Mouse (Mus musculus) heart, embryonic 12.5 days (tissue): ENCODE measurements at regions not wholly inside any gene's neighbourhood (a gene's known extent, or its start where the extent isn't known, plus 50 kb on each side); places are given as distances from the start of the nearest gene placed in this dataset.

Source experiments
- ATAC-seq: fragments of 200-750 bp; cut with Nextera tagmentation; 2 replicates; pipeline ENCODE4 v1.8.0; 2017; ENCODE audit warnings: moderate TSS enrichment, moderate library complexity; ENCODE audit not compliant: insufficient number of reproducible peaks, low FRiP score
- H3K27ac ChIP-seq: fragments of 300-500 bp; sonication (generic); 2 replicates; pipeline ENCODE4 v1.5.1; 2016; ENCODE audit warnings: mild to moderate bottlenecking, moderate library complexity; ENCODE audit not compliant: poor library complexity, severe bottlenecking
- H3K27me3 ChIP-seq: fragments of 300-500 bp; sonication (generic); replicated peaks from 2 replicates; pipeline ENCODE4 v1.6.1; 2016; ENCODE audit warnings: mild to moderate bottlenecking, moderate library complexity
- H3K36me3 ChIP-seq: fragments of 300-500 bp; sonication (generic); 2 replicates; pipeline ENCODE4 v1.6.1; 2016; ENCODE audit warnings: mild to moderate bottlenecking, moderate library complexity
- H3K4me1 ChIP-seq: fragments of 300-500 bp; sonication (generic); replicated peaks from 2 replicates; pipeline ENCODE4 v1.6.1; 2016; ENCODE audit warnings: mild to moderate bottlenecking
- H3K4me2 ChIP-seq: fragments of 300-500 bp; sonication (generic); 2 replicates; pipeline ENCODE4 v1.6.1; 2016; ENCODE audit warnings: mild to moderate bottlenecking, moderate library complexity
- H3K4me3 ChIP-seq: fragments of 300-500 bp; sonication (generic); 2 replicates; pipeline ENCODE4 v1.5.1; 2016; ENCODE audit warnings: mild to moderate bottlenecking
- H3K9ac ChIP-seq: fragments of 300-500 bp; sonication (generic); 2 replicates; pipeline ENCODE4 v1.6.1; 2016; ENCODE audit warnings: mild to moderate bottlenecking, moderate library complexity
- H3K9me3 ChIP-seq: fragments of 300-500 bp; sonication (generic); replicated peaks from 2 replicates; pipeline ENCODE4 v1.6.1; 2016; ENCODE audit warnings: mild to moderate bottlenecking, moderate library complexity
- WGBS: fragments of 180-500 bp; shearing (Covaris S2); methylation state at CpG from one replicate; pipeline ENCODE4 v1.1.7; 2016; 5-methylcytosine and 5-hydroxymethylcytosine counted together

GRCm38 (mm10) chr12:79934091-79934490 is 178.7 kb downstream of the Zfp36l1 start:
- ATAC-seq = no peak
- 35% methylated on average over 7 of the region's 7 CpGs for WGBS
- Histone ChIP-seq H3K27ac (no peak overlapping the region), H3K4me2 (0 out of 2 replicates have a peak overlapping the region, but pooled peaks have one; percentile 7), H3K4me1 (peaks cover 53% of the 10 kb centered on the region), H3K4me3 (no peak overlapping the region), H3K27me3 (no peaks in the 10 kb centered on the region), H3K36me3 (no peaks in the 10 kb centered on the region), H3K9me3 (no peaks in the 10 kb centered on the region), H3K9ac (no peak overlapping the region)

- WGBS = 84% methylated on average over 7 of the region's 7 CpGs
- no peak for ATAC-seq
These were observed 179.9 kb downstream of the Zfp36l1 start for GRCm38 (mm10) chr12:79932905-79933304.

GRCm38 (mm10) chr12:79931455-79931854 is 181.4 kb downstream of the Zfp36l1 start:
- H3K4me1 ChIP-seq = peaks cover 54% of the 10 kb centered on the region
- 62% methylated on average over 5 of the region's 5 CpGs for WGBS
- no peaks in the 10 kb centered on the region for H3K36me3 ChIP-seq
- no peak overlapping the region for H3K9ac ChIP-seq
- H3K4me2 ChIP-seq = no peak overlapping the region
- no peak overlapping the region for H3K4me3 ChIP-seq
- no peaks in the 10 kb centered on the region for H3K9me3 ChIP-seq
- no peak for ATAC-seq
- no peak overlapping the region for H3K27ac ChIP-seq
- H3K27me3 ChIP-seq = no peaks in the 10 kb centered on the region

More at GRCm38 (mm10) chr12:79932905-79933304, 179.9 kb downstream of the Zfp36l1 start:
- Histone ChIP-seq H3K36me3 (no peaks in the 10 kb centered on the region), H3K4me3 (no peak overlapping the region), H3K9me3 (no peaks in the 10 kb centered on the region), H3K4me1 (peaks cover 62% of the 10 kb centered on the region), H3K9ac (no peak overlapping the region), H3K27me3 (no peaks in the 10 kb centered on the region), H3K4me2 (no peak overlapping the region), H3K27ac (no peak overlapping the region)

- no peak for ATAC-seq
- Histone ChIP-seq H3K9ac (no peak overlapping the region), H3K4me2 (no peak overlapping the region), H3K4me1 (peaks cover 59% of the 10 kb centered on the region), H3K27me3 (no peaks in the 10 kb centered on the region), H3K36me3 (no peaks in the 10 kb centered on the region), H3K27ac (0 out of 2 replicates have a peak overlapping the region, but pooled peaks have one; percentile 18), H3K9me3 (no peaks in the 10 kb centered on the region), H3K4me3 (no peak overlapping the region)
- 82% methylated on average over 6 of the region's 6 CpGs for WGBS
These were observed 183.0 kb downstream of the Zfp36l1 start for GRCm38 (mm10) chr12:79929846-79930245.

GRCm38 (mm10) chr12:79928739-79929380 is 184.0 kb downstream of the Zfp36l1 start:
- Histone ChIP-seq H3K9me3 (no peaks in the 10 kb centered on the region), H3K27ac (peak overlapping the region; percentile 55), H3K4me3 (no peak overlapping the region), H3K4me2 (no peak overlapping the region), H3K36me3 (no peaks in the 10 kb centered on the region), H3K27me3 (no peaks in the 10 kb centered on the region), H3K4me1 (peaks cover 54% of the 10 kb centered on the region), H3K9ac (no peak overlapping the region)
- ATAC-seq = 0 out of 2 replicates have a peak, but pooled peaks have one; percentile 19
- 31% methylated on average over 6 of the region's 6 CpGs for WGBS

- peaks cover 50% of the 10 kb centered on the region for H3K4me1 ChIP-seq
- 0 out of 2 replicates have a peak overlapping the region, but pooled peaks have one; percentile 55 for H3K27ac ChIP-seq
- no peak overlapping the region for H3K4me3 ChIP-seq
- no peaks in the 10 kb centered on the region for H3K27me3 ChIP-seq
- no peak for ATAC-seq
- H3K36me3 ChIP-seq = no peaks in the 10 kb centered on the region
- H3K9me3 ChIP-seq = no peaks in the 10 kb centered on the region
- no peak overlapping the region for H3K4me2 ChIP-seq
- H3K9ac ChIP-seq = no peak overlapping the region
- WGBS = 49% methylated on average over 4 of the region's 4 CpGs
These were observed 184.5 kb downstream of the Zfp36l1 start for GRCm38 (mm10) chr12:79928298-79928697.

- H3K4me3 ChIP-seq = no peak overlapping the region
- H3K27me3 ChIP-seq = no peaks in the 10 kb centered on the region
- H3K4me1 ChIP-seq = peaks cover 45% of the 10 kb centered on the region
- peak overlapping the region; percentile 33; the same call in 1 of the 2 replicates for H3K4me2 ChIP-seq
- peak; percentile 69 for ATAC-seq
- no peaks in the 10 kb centered on the region for H3K9me3 ChIP-seq
- H3K36me3 ChIP-seq = no peaks in the 10 kb centered on the region
- 26% methylated on average over 6 of the region's 6 CpGs for WGBS
- H3K27ac ChIP-seq = peak overlapping the region; percentile 75
- H3K9ac ChIP-seq = peak overlapping the region; percentile 40; the same call in 1 of the 2 replicates
These were observed 186.9 kb downstream of the Zfp36l1 start for GRCm38 (mm10) chr12:79925704-79926588.

GRCm38 (mm10) chr12:79924921-79925703 is 187.7 kb downstream of the Zfp36l1 start:
- no peaks in the 10 kb centered on the region for H3K27me3 ChIP-seq
- H3K36me3 ChIP-seq = no peaks in the 10 kb centered on the region
- H3K4me2 ChIP-seq = peak overlapping the region; percentile 33
- 14% methylated on average over 16 of the region's 16 CpGs for WGBS
- H3K27ac ChIP-seq = peak overlapping the region; percentile 75
- peak overlapping the region; percentile 40; the same call in 1 of the 2 replicates for H3K9ac ChIP-seq
- ATAC-seq = no peak
- H3K4me1 ChIP-seq = peaks cover 45% of the 10 kb centered on the region
- H3K4me3 ChIP-seq = no peak overlapping the region
- no peaks in the 10 kb centered on the region for H3K9me3 ChIP-seq

GRCm38 (mm10) chr12:79923811-79924210 is 189.0 kb downstream of the Zfp36l1 start:
- Histone ChIP-seq H3K27me3 (no peaks in the 10 kb centered on the region), H3K27ac (no peak overlapping the region), H3K36me3 (no peaks in the 10 kb centered on the region), H3K9ac (no peak overlapping the region), H3K4me1 (peaks cover 37% of the 10 kb centered on the region), H3K4me2 (no peak overlapping the region), H3K9me3 (no peaks in the 10 kb centered on the region), H3K4me3 (no peak overlapping the region)
- no peak for ATAC-seq
- WGBS = 75% methylated on average over 6 of the region's 6 CpGs

- no peaks in the 10 kb centered on the region for H3K36me3 ChIP-seq
- no peak for ATAC-seq
- H3K4me3 ChIP-seq = no peak overlapping the region
- H3K4me2 ChIP-seq = no peak overlapping the region
- no peak overlapping the region for H3K9ac ChIP-seq
- H3K4me1 ChIP-seq = peaks cover 35% of the 10 kb centered on the region
- H3K9me3 ChIP-seq = no peaks in the 10 kb centered on the region
- 45% methylated on average over 5 of the region's 5 CpGs for WGBS
- H3K27me3 ChIP-seq = no peaks in the 10 kb centered on the region
- peak overlapping the region; percentile 28; the same call in 1 of the 2 replicates for H3K27ac ChIP-seq
These were observed 191.0 kb downstream of the Zfp36l1 start for GRCm38 (mm10) chr12:79921786-79922185.
